Mouse (Mus musculus) myocyte (in vitro differentiated cells): ENCODE results near the gene Zmym6. TPM values are rescaled to one million over a fixed set of nuclear protein-coding genes. Genes with fewer than 3 reads are reported as not detected.
"Not testable (repeated sequence)": the region's sequence is repeated elsewhere in the genome, so short reads cannot be mapped to it uniquely, and the experiment has no call there.

ENCODE experiments used
- H3K27me3 ChIP-seq: one replicate; pipeline ENCODE4 v1.6.1; 2011; ENCODE audit not compliant: control insufficient read depth, insufficient read depth, insufficient read length
- H3K36me3 ChIP-seq: one replicate; pipeline ENCODE4 v1.6.1; 2011; ENCODE audit not compliant: control insufficient read depth, insufficient read depth
- H3K4me2 ChIP-seq: one replicate; pipeline ENCODE4 v1.6.1; 2011; ENCODE audit warnings: low read depth, control low read depth
- H3K4me3 ChIP-seq: one replicate; pipeline ENCODE4 v1.5.1; 2011; ENCODE audit warnings: mild to moderate bottlenecking, control low read depth, moderate library complexity
- H3K79me2 ChIP-seq: one replicate; pipeline ENCODE4 v1.6.1; 2011; ENCODE audit not compliant: control insufficient read depth, insufficient read depth
- H3ac ChIP-seq: one replicate; pipeline ENCODE4 v1.6.1; 2011; ENCODE audit not compliant: control insufficient read depth, insufficient read length
- CEBPB ChIP-seq: IDR thresholded peaks from 2 replicates; pipeline ENCODE4 v1.6.1; 2011; ENCODE audit warnings: mild to moderate bottlenecking, moderate library complexity; ENCODE audit not compliant: poor library complexity, insufficient read depth, severe bottlenecking
- E2F4 ChIP-seq: IDR thresholded peaks from one replicate; pipeline ENCODE4 v1.6.1; 2011; ENCODE audit warnings: mild to moderate bottlenecking, control low read depth, moderate library complexity; ENCODE audit not compliant: insufficient read depth
- MAX ChIP-seq: IDR thresholded peaks from one replicate; pipeline ENCODE4 v1.6.1; 2011; ENCODE audit warnings: low read depth, mild to moderate bottlenecking, control low read depth
- MYOD1 ChIP-seq, 3 experiments: IDR thresholded peaks; one replicate each; pipeline ENCODE4 v1.6.1; 2011; ENCODE audit warnings: control low read depth in 2 of 3, low read depth in 2 of 3, mild to moderate bottlenecking in 2 of 3, moderate library complexity in 1 of 3; ENCODE audit not compliant: insufficient read length in 2 of 3, control insufficient read depth in 1 of 3
- MYOG ChIP-seq, 3 experiments: IDR thresholded peaks; one replicate each; pipeline ENCODE4 v1.6.1; 2011; ENCODE audit warnings: control low read depth in 2 of 3, low read depth in 2 of 3, mild to moderate bottlenecking in 2 of 3; ENCODE audit not compliant: insufficient read length in 2 of 3, control insufficient read depth in 1 of 3, insufficient read depth in 1 of 3
- POLR2A ChIP-seq: IDR thresholded peaks from one replicate; pipeline ENCODE4 v1.6.1; 2011; ENCODE audit warnings: low read depth, mild to moderate bottlenecking, control low read depth, moderate library complexity; ENCODE audit not compliant: insufficient read length
- POLR2AphosphoS2 ChIP-seq: IDR thresholded peaks from one replicate; pipeline ENCODE4 v1.6.1; 2011; ENCODE audit warnings: low read depth, control low read depth; ENCODE audit not compliant: insufficient read length
- REST ChIP-seq: IDR thresholded peaks from one replicate; pipeline ENCODE4 v1.6.1; 2011; ENCODE audit warnings: mild to moderate bottlenecking, control low read depth, moderate library complexity; ENCODE audit not compliant: insufficient read depth, insufficient read length
- SRF ChIP-seq: IDR thresholded peaks from one replicate; pipeline ENCODE4 v1.6.1; 2011; ENCODE audit warnings: low read depth; ENCODE audit not compliant: control insufficient read depth, insufficient read length
- TCF12 ChIP-seq: IDR thresholded peaks from one replicate; pipeline ENCODE4 v1.6.1; 2011; ENCODE audit warnings: mild to moderate bottlenecking, control low read depth; ENCODE audit not compliant: poor library complexity, insufficient read depth, severe bottlenecking
- TCF3 ChIP-seq: IDR thresholded peaks from one replicate; pipeline ENCODE4 v1.6.1; 2011; ENCODE audit warnings: low read depth, control low read depth; ENCODE audit not compliant: insufficient read length
- USF1 ChIP-seq: IDR thresholded peaks from one replicate; pipeline ENCODE4 v1.6.1; 2011; ENCODE audit warnings: low read depth, mild to moderate bottlenecking, control low read depth, moderate library complexity
- polyA plus RNA-seq: library from polyadenylated mRNA; unstranded; fragments of >200 nt; fragmentation: generic; extraction: Trizol; gene quantifications from one replicate; pipeline ENCODE4 v1.2.1, GENCODE M21; 2012; ENCODE audit warnings: missing spikeins

The Zmym6 gene
- polyA plus RNA-seq, 1 experiment: not detected

- H3K36me3 ChIP-seq: no peaks in the 10 kb centered on the region
- H3K79me2 ChIP-seq: no peaks in the 10 kb centered on the region
- H3K4me3 ChIP-seq: no peak overlapping the region
- no peak overlapping the region for H3K4me2 ChIP-seq
- H3ac ChIP-seq: no peak overlapping the region
- H3K27me3 ChIP-seq: peaks cover 5% of the 10 kb centered on the region
- TF ChIP-seq E2F4 (no peak), SRF (no peak), USF1 (no peak), TCF12 (no peak), CEBPB (no peak), TCF3 (no peak), MAX (no peak), MYOG (IDR thresholded peaks at IDR 0.05; ENCODE audit: control insufficient read depth in 1 of 3, insufficient read depth in 1 of 3, insufficient read length in 2 of 3, low read depth in 2 of 3) (no peak), POLR2A (no peak), POLR2AphosphoS2 (no peak), REST (no peak), MYOD1 (IDR thresholded peaks at IDR 0.05; ENCODE audit: control insufficient read depth in 1 of 3, insufficient read length in 2 of 3, low read depth in 2 of 3) (no peak)
Observed at GRCm38 (mm10) chr4:127083131-127083530, 5.9 kb downstream of the Zmym6 start.

- H3K27me3 ChIP-seq: peaks cover 5% of the 10 kb centered on the region
- no peak overlapping the region for H3ac ChIP-seq
- no peaks in the 10 kb centered on the region for H3K36me3 ChIP-seq
- H3K79me2 ChIP-seq: no peaks in the 10 kb centered on the region
- H3K4me2 ChIP-seq: no peak overlapping the region
- TF ChIP-seq POLR2AphosphoS2 (no peak), REST (no peak), USF1 (no peak), CEBPB (no peak), MYOD1 (IDR thresholded peaks at IDR 0.05; ENCODE audit: control insufficient read depth in 1 of 3, insufficient read length in 2 of 3, low read depth in 2 of 3) (no peak), MYOG (IDR thresholded peaks at IDR 0.05; ENCODE audit: control insufficient read depth in 1 of 3, insufficient read depth in 1 of 3, insufficient read length in 2 of 3, low read depth in 2 of 3) (no peak), SRF (no peak), TCF12 (no peak), E2F4 (no peak), TCF3 (no peak)
- H3K4me3 ChIP-seq: no peak overlapping the region
Observed at GRCm38 (mm10) chr4:127085761-127086160, 8.6 kb downstream of the Zmym6 start.

GRCm38 (mm10) chr4:127091188-127091587, 14.0 kb downstream of the Zmym6 start:
- no peaks in the 10 kb centered on the region for H3K79me2 ChIP-seq
- H3K4me2 ChIP-seq: no peak overlapping the region
- H3K27me3 ChIP-seq: no peaks in the 10 kb centered on the region
- H3K36me3 ChIP-seq: no peaks in the 10 kb centered on the region
- H3K4me3 ChIP-seq: no peak overlapping the region
- H3ac ChIP-seq: no peak overlapping the region
- TF ChIP-seq TCF3 (no peak), POLR2AphosphoS2 (no peak), POLR2A (no peak), MAX (no peak), USF1 (no peak), CEBPB (no peak), MYOD1 (IDR thresholded peaks at IDR 0.05; ENCODE audit: control insufficient read depth in 1 of 3, insufficient read length in 2 of 3, low read depth in 2 of 3) (no peak), MYOG (IDR thresholded peaks at IDR 0.05; ENCODE audit: control insufficient read depth in 1 of 3, insufficient read depth in 1 of 3, insufficient read length in 2 of 3, low read depth in 2 of 3) (no peak), TCF12 (no peak), E2F4 (no peak), REST (no peak), SRF (no peak)

GRCm38 (mm10) chr4:127095090-127095489, 17.9 kb downstream of the Zmym6 start:
- no peak overlapping the region for H3K4me3 ChIP-seq
- peaks cover 4% of the 10 kb centered on the region for H3K27me3 ChIP-seq
- TF ChIP-seq TCF3: no peak
- no peak for TF ChIP-seq CEBPB
- TF ChIP-seq MYOG (IDR thresholded peaks at IDR 0.05; ENCODE audit: control insufficient read depth in 1 of 3, insufficient read depth in 1 of 3, insufficient read length in 2 of 3, low read depth in 2 of 3): no peak
- no peak for TF ChIP-seq POLR2A
- TF ChIP-seq E2F4: no peak
- TF ChIP-seq TCF12: no peak
- no peak for TF ChIP-seq USF1
- no peak for TF ChIP-seq MYOD1 (IDR thresholded peaks at IDR 0.05; ENCODE audit: control insufficient read depth in 1 of 3, insufficient read length in 2 of 3, low read depth in 2 of 3)
- no peak for TF ChIP-seq MAX
- no peak for TF ChIP-seq REST
- H3K36me3 ChIP-seq: no peaks in the 10 kb centered on the region
- H3K4me2 ChIP-seq: no peak overlapping the region
- no peaks in the 10 kb centered on the region for H3K79me2 ChIP-seq
- H3ac ChIP-seq: no peak overlapping the region

DNA sequence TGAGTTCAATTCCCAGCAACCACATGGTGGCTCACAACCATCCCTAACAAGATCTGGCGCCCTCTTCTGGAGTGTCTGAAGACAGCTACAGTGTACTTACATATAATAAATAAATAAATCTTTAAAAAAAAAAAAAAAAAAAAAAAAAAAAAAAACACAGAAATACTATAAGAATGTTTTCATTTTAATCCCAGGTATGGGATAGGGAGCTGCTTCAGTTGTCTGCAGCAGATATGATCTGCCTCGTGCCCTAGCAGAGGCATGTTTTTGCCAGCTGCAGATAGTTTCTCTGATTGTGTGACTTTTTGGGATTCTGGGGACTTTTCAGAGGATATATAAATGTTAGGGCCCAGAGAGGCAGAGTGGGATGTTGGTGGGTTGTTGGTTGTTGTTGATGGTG, 22.4 kb downstream of the Zmym6 start:
- H3K79me2 ChIP-seq, H3K27me3 ChIP-seq, H3K36me3 ChIP-seq, H3ac ChIP-seq, H3K4me2 ChIP-seq, H3K4me3 ChIP-seq: not testable (repeated sequence)
